Mouse (Mus musculus) forelimb bud, embryonic 11.5 days (tissue): ENCODE data around the gene Swi5.

Source experiments
- DNase-seq: peaks from one replicate; pipeline ENCODE4 v3.0.0-alpha.2; 2012; ENCODE audit warnings: low read depth, low spot score

Swi5 gene

GRCm38 (mm10) chr2:32260635-32261034 lies 27.2 kb downstream of the Swi5 start:
- peak; percentile 40 for DNase-seq

- DNase-seq: peak; percentile 92
Measured at GRCm38 (mm10) chr2:32259657-32260417, 28.0 kb downstream of the Swi5 start, which contains the start of gene Uck1. Gene Uck1 (minus strand): TSS chr2:32260159.

- no peak for DNase-seq
Measured at GRCm38 (mm10) chr2:32258887-32259533, 28.9 kb downstream of the Swi5 start.

- no peak for DNase-seq
Measured at GRCm38 (mm10) chr2:32256273-32256672, 31.6 kb downstream of the Swi5 start.

- no peak for DNase-seq
Measured at GRCm38 (mm10) chr2:32254563-32254962, 33.3 kb downstream of the Swi5 start.

- no peak for DNase-seq
Measured at GRCm38 (mm10) chr2:32253352-32253751, 34.5 kb downstream of the Swi5 start.

GRCm38 (mm10) chr2:32252658-32253057 lies 35.2 kb downstream of the Swi5 start:
- DNase-seq: no peak

- DNase-seq: no peak
Measured at GRCm38 (mm10) chr2:32251791-32252527, 35.9 kb downstream of the Swi5 start.

- DNase-seq: no peak
Measured at GRCm38 (mm10) chr2:32248377-32249361, 39.2 kb downstream of the Swi5 start.

- no peak for DNase-seq
Measured at GRCm38 (mm10) chr2:32246741-32247140, 41.1 kb downstream of the Swi5 start.

GRCm38 (mm10) chr2:32242986-32243385 lies 44.9 kb downstream of the Swi5 start:
- DNase-seq: no peak

- DNase-seq: no peak
Measured at GRCm38 (mm10) chr2:32240591-32240990, 47.3 kb downstream of the Swi5 start.

- no peak for DNase-seq
Measured at GRCm38 (mm10) chr2:32238708-32239435, 49.0 kb downstream of the Swi5 start.

- DNase-seq: no peak
Measured at GRCm38 (mm10) chr2:32237571-32237970, 50.3 kb downstream of the Swi5 start.

- peak; percentile 75 for DNase-seq
Measured at GRCm38 (mm10) chr2:32236760-32237487, 51.0 kb downstream of the Swi5 start.

GRCm38 (mm10) chr2:32235886-32236759 lies 51.8 kb downstream of the Swi5 start, which contains the start of gene Pomt1:
Gene Pomt1 (plus strand): TSS chr2:32236590.
- DNase-seq: peak; percentile 97

GRCm38 (mm10) chr2:32235433-32235832 lies 52.4 kb downstream of the Swi5 start:
- DNase-seq: no peak
